Mouse (Mus musculus) regulatory T cell (primary cell): ENCODE measurements around the gene Olfr1276.

Source experiments
- in situ Hi-C: fragments of 300-600 bp; cut with MboI, MseI; formaldehyde crosslinking; loops from one replicate; pipeline ENCODE4 v1.15.1; 2025; ENCODE audit warnings: high pct_unique_total_duplicates

Olfr1276 gene

DNA sequence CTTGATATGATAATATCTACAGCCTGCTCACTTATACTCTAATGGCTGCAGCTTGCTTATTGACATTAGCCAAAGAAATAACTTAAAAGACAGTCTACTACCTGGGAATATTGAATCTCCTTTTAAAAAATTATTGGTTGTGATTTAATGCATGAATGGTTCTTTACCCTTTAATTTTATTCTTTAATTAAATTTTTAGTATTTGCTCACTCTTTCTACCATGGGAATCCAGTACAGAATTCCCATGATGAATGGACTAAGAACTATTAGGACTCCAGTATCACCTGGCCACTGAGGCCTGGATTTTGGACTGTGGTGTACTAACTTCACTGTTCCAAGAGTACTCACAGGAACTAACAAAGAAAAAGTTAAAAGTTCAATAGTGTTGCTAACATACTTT is at the start of gene Olfr1276:
TSS of gene Olfr1276 (plus strand) at position 301 of the 400 bp plus-strand sequence.
- in situ Hi-C loops: no loop called here

DNA sequence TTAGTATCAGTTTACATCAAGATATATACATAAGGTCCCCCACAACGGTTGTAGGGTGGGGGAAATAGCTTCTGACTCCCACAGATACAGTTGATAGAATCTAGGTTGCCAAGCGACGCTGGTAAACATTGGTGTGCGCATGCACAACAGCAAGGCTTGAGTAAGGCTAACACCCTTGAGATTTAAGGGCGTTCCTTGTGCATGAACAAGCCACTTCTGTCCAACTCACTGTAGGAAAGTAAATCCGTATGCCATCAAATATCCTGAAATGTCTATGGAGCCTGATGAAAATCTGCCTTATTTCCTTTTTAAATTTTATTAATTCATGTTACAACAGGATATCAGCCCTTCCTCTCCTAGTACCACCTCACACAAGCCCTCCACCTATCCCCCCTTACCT is 24.8 kb upstream of the Olfr1276 start, which contains the start of gene 4930430A15Rik:
TSS of gene 4930430A15Rik (minus strand) at position 101 of the 400 bp plus-strand sequence.
- in situ Hi-C loops: no loop called here

DNA sequence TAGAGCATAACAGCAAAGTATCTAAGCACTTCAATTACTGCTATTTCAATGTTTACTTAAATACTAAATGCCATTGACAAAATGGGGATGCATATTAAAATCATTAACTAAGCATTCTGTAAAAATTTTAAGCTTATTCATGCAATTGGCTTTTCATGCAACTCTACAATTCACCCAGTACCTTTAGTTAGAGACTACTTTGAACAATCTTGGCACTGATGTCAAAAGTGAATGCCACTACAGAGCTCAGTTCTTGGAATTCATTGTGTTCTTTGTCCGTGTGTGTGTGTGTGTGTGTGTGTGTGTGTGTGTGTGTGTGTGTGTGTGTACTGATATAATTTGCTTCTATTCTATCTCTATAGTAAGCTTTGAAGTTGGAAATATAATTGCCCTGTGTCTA is 19.1 kb upstream of the Olfr1276 start, which contains the start of gene Olfr1275:
TSS of gene Olfr1275 (minus strand) at position 101 of the 400 bp plus-strand sequence.
- in situ Hi-C loops: no loop called here

DNA sequence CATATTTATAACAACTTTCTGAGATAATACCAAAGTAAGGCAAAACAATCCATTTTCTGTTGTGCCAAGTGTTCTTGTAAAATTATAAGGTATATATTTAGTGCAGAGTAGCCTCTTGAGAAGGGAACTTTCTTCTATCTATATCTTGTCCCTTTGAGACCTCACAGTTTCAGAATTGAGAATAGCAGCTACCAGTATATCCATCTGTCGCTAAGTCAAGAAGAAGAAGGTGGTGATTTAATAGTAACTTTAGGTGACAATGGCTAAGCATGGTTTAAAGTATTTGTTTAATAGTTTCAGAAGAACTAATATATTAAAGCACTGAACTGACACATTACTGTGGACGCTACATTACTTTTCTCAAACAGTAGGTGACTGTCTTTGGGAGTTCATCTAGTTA is 19.7 kb downstream of the Olfr1276 start, which contains the start of gene Olfr1277:
TSS of gene Olfr1277 (minus strand) at position 101 of the 400 bp plus-strand sequence.
- in situ Hi-C loops: no loop called here

DNA sequence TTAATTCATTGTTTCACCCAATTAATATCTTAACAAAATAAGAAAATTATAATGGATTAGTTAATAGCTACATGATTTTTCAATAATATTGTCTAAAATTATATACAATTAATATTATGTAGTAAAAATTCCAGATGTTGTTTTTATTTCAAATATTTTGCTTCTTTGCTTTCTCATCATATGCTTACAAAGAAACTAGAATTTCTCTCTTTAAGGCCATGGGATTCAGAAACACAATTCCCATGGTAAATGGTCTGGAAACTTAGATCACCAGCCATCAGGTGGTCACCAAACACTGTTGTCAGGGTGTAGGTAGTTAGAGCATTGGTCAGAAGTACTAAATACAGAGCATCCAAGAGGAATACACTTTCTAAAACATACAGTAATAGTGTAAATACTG is 35.5 kb downstream of the Olfr1276 start, which contains the start of gene Olfr1278:
TSS of gene Olfr1278 (plus strand) at position 301 of the 400 bp plus-strand sequence.
- in situ Hi-C loops: loop anchor here (5.0 kb wide), 1 partner anchor 647 kb away; no protein-coding TSS in a partner anchor

DNA sequence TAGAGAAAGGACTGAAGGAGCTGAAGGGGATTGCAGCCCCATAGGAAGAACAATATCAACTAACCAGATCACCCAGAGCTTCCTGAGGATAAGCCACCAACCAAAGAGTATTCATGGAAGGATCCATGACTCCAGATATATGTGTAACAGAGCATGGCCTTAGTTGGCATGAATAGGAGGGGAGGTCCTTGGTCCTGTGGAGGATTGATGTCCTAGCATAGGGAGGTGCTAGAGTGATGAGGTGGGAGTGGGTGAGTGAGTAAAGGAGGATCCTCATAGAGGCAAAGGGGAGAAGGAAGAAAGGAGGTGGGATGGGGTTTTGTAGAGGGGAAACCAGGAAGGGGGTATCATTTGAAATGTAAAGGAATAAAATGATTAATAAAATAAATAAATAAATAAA is 44.2 kb downstream of the Olfr1276 start:
- in situ Hi-C loops: no loop called here

DNA sequence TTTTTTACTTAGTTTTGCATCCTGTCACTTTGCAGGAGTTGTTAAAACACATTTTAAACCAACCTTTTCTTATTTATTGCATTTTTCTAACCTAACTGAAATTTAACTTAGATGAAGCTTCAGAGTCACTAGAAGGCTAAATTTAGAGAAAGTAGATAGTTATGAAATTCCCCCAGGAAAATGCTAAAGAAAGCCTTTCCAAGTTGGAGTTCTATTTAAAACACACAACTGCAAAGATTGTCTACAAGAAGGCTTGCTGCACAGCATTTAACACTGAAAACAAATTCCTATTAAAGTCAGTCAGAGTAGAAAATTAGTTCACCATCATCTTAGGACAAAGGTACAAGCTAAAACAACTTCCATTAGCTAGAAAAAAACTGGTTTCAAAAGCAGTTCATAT is 46.1 kb downstream of the Olfr1276 start, which contains the start of gene Olfr1279:
TSS of gene Olfr1279 (plus strand) at position 262 of the 400 bp plus-strand sequence.
- in situ Hi-C loops: no loop called here
